Mouse (Mus musculus) T-cell, adult 66 days (primary cell): ENCODE results near the gene Tgm4. TPM values are rescaled to one million over a fixed set of nuclear protein-coding genes. Genes with fewer than 3 reads are reported as not detected.

Source experiments
- total RNA-seq, 2 experiments: library from RNA; stranded (reverse); gene quantifications; 3 replicates in 1 of 2; 4 replicates in 1 of 2; pipeline ENCODE4 v1.2.4; 2023

The Tgm4 gene
- 1 to 10 TPM in 1 of 2 experiments, under 1 TPM in 1; 0.96 to 4.1 TPM for total RNA-seq

GRCm38 (mm10) chr9:123034426-123034825 lies at the start of gene Tgm4:
Tgm4 (plus strand) TSS chr9:123034726.

GRCm38 (mm10) chr9:123020995-123021631 lies 13.4 kb upstream of the Tgm4 start, which contains the start of gene Tmem42:
Tmem42 (plus strand) TSS chr9:123021326.

GRCm38 (mm10) chr9:123112805-123113521 lies 78.4 kb downstream of the Tgm4 start, which contains the start of the genes Zdhhc3 and Exosc7:
Zdhhc3 (minus strand) TSS chr9:123113205.
Exosc7 (plus strand) TSS chr9:123113215.

Other genes with a start within 250 kb of the Tgm4 start
- 10 to 100 TPM; 15.2 to 19.0 TPM for gene Tcaim, start 229.2 kb upstream of the Tgm4 start, total RNA-seq
- gene Gm35549, start 190.7 kb upstream of the Tgm4 start, total RNA-seq, result not detected
- gene Zfp445, start 168.7 kb upstream of the Tgm4 start, total RNA-seq, result 100 to 1,000 TPM; 136 to 137 TPM
- 1 to 10 TPM; 5.2 to 6.1 TPM for gene Zkscan7, start 149.0 kb upstream of the Tgm4 start, total RNA-seq
- gene Zfp105, start 111.7 kb upstream of the Tgm4 start, total RNA-seq, result not detected
- gene 1110059G10Rik, start 83.7 kb upstream of the Tgm4 start, total RNA-seq, result 10 to 100 TPM; 42.5 to 43.6 TPM
- gene Kif15, start 83.7 kb upstream of the Tgm4 start, total RNA-seq, result 10 to 100 TPM in 1 of 2 experiments, 1 to 10 TPM in 1; 2.3 to 10.9 TPM
- 10 to 100 TPM; 17.7 to 21.4 TPM for gene Tmem42, start 13.4 kb upstream of the Tgm4 start, total RNA-seq
- gene Zdhhc3, start 78.5 kb downstream of the Tgm4 start, total RNA-seq, result 10 to 100 TPM; 56.6 to 57.0 TPM
- gene Exosc7, start 78.5 kb downstream of the Tgm4 start, total RNA-seq, result 10 to 100 TPM; 50.1 to 62.1 TPM
- 1 to 10 TPM in 1 of 2 experiments, not detected in 1; 1.2 TPM for gene Clec3b, start 116.2 kb downstream of the Tgm4 start, total RNA-seq
- gene Cdcp1, start 181.3 kb downstream of the Tgm4 start, total RNA-seq, result under 1 TPM; 0.30 to 0.44 TPM
- gene Tmem158, start 226.0 kb downstream of the Tgm4 start, total RNA-seq, result 1 to 10 TPM; 1.4 to 1.8 TPM